Mouse (Mus musculus) bone marrow, adult 2 months (tissue): ENCODE measurements around the gene Fam151a. TPM values are rescaled to one million over a fixed set of nuclear protein-coding genes. Genes with fewer than 3 reads are reported as not detected.

ENCODE experiments used
- H3K27ac ChIP-seq: fragments of 200-500 bp; 2 replicates; pipeline ENCODE4 v1.5.1; 2012; ENCODE audit warnings: low read depth, mild to moderate bottlenecking, control low read depth, inconsistent platforms, low read length; ENCODE audit not compliant: control insufficient read depth, poor library complexity, insufficient read depth
- H3K4me1 ChIP-seq: fragments of 200-500 bp; 2 replicates; pipeline ENCODE4 v1.6.1; 2011; ENCODE audit warnings: low read length; ENCODE audit not compliant: control insufficient read depth, insufficient read depth
- H3K4me3 ChIP-seq: fragments of 200-500 bp; replicated peaks from 2 replicates; pipeline ENCODE3; 2011; ENCODE audit warnings: mild to moderate bottlenecking, low read depth, low read length, control low read depth; ENCODE audit not compliant: control insufficient read depth
- CTCF ChIP-seq: fragments of 200-500 bp; IDR thresholded peaks from 2 replicates; pipeline ENCODE4 v1.5.1; 2011; ENCODE audit warnings: low read length, control low read depth; ENCODE audit not compliant: control insufficient read depth, insufficient read depth
- POLR2A ChIP-seq: fragments of 200-500 bp; IDR thresholded peaks from 2 replicates; pipeline ENCODE4 v1.6.1; 2011; ENCODE audit warnings: low read depth, mild to moderate bottlenecking, control low read depth, low read length, borderline replicate concordance; ENCODE audit not compliant: control insufficient read depth
- WGBS: fragments of 180-500 bp; shearing (Covaris S2); methylation state at CpG from one replicate; pipeline ENCODE4 v1.1.7; 2018; 5-methylcytosine and 5-hydroxymethylcytosine counted together
- polyA plus RNA-seq: library from polyadenylated mRNA; stranded (reverse); fragments of >200 nt; gene quantifications from 2 replicates; pipeline ENCODE4 v1.2.4, GENCODE M21; 2011; ENCODE audit warnings: low replicate concordance; ENCODE audit not compliant: missing spikeins, insufficient read depth, insufficient read length

Gene Fam151a
- not detected in 2 replicates for polyA plus RNA-seq

DNA sequence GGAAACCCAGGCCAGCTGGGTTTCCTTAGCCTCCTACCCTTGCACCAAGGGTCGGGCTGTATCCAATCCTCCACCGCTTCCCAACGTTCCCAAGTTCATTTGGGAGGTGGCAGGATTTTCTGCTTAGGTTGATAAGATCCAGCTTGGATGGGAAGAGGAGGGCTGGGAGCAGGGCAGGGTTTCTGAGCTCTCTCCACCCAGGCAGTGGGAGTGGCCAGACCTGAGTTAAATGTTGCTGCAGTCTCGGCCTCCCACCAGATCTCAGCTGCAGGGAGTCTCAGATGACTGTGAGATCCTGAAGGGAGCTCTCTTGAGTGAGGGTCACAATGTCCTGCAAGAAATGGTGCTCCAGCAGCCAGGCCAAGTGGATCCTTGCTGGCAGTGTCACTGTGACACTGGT is at the start of gene Fam151a:
TSS of gene Fam151a (plus strand) at position 254 of the 400 bp plus-strand sequence.
- H3K4me1 ChIP-seq: no peaks in the 10 kb centered on the region; the same call in 1 of the 2 replicates
- TF ChIP-seq POLR2A (no peak), CTCF (no peak)
- H3K27ac ChIP-seq: no peak within 1 kb of the TSS
- no peak within 1 kb of the TSS for H3K4me3 ChIP-seq
- 79% methylated on average over 4 of the region's 4 CpGs for WGBS

DNA sequence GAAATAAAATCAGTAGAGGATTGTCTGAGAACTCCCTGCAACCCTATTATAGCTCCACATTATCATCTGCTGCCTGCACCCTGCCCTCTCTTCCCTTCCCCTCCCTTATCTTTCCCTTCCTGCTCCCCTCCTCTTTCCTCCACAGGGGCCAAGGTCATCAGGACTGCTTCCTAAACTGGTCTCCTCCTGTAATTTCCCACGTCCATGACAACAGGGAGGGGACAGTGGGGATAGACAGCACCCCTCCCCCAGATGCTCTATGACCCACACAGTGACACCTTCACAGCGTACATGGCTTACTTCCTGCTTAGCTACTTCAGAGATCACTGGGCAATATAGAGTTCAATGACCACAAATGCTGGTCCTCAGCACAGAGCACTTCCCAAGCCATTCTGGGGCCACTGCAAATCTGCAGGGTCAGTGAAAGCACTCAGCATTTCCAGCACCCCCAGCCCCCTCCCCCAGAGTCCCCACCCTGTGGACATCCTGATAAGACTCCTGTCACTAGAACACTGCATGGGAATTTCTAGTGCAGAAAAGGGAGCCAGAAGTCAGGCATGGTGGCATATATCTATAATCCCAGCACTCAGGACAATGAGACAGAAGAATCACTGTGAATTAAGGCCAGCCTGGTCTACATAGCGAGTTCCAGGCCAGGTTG is 44.9 kb upstream of the Fam151a start:
- WGBS: 45% methylated on average over 3 of the region's 3 CpGs
- H3K27ac ChIP-seq: no peak overlapping the region

GRCm38 (mm10) chr4:106693841-106694430 is 39.8 kb upstream of the Fam151a start:
- WGBS: 79% methylated on average over 15 of the region's 15 CpGs
- no peak overlapping the region for H3K4me3 ChIP-seq
- TF ChIP-seq CTCF (no peak), POLR2A (no peak)

More for the DNA sequence above, 44.9 kb upstream of the Fam151a start:
- H3K4me3 ChIP-seq: no peak overlapping the region
- no peaks in the 10 kb centered on the region for H3K4me1 ChIP-seq
- TF ChIP-seq CTCF (no peak), POLR2A (no peak)

DNA sequence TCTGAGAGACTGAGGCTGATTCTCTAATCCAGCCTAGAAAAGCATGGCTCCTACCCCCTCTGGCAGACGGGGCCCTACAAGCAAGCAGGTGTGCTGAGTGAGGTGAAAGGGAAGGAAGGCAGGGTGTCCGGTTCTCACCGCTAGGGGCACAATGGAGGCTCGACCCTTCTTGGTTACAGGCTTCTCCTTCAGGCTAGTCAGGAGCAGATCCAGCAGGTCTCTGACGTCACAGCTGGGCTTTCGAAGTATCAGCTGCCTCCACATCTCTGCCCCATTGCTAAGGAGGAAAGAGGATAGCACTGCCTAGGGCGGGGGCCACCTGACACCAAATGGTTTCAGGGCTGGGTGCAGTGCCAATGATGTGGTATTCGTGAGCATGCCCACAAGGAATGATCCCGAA is 33.7 kb upstream of the Fam151a start:
- 17% methylated on average over 9 of the region's 9 CpGs for WGBS
- TF ChIP-seq POLR2A (no peak), CTCF (peak; percentile 65)
- Histone ChIP-seq H3K4me1 (no peaks in the 10 kb centered on the region), H3K4me3 (no peak overlapping the region), H3K27ac (no peak overlapping the region)

More at GRCm38 (mm10) chr4:106693841-106694430, 39.8 kb upstream of the Fam151a start:
- Histone ChIP-seq H3K4me1 (no peaks in the 10 kb centered on the region), H3K27ac (no peak overlapping the region)

DNA sequence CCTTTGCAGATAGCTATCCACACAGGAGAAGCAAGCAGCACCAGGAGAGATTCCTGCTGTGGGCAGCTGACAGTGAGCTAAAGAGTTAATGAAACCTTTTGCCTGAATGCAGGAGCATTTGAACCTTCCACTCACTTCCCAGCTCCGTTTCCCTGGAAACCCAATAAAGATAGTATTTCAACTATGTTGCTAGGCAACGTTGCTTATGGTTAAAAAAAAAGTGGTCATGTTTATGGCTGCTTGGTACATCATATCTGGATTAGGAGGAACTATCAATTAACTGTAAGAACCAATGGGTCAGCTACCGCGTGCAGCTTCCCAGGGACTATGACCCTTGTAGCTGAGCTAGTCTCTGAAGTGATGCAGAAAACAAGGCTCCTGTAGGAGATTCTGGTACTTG is 32.9 kb upstream of the Fam151a start:
- Histone ChIP-seq H3K27ac (no peak overlapping the region), H3K4me3 (no peak overlapping the region), H3K4me1 (no peaks in the 10 kb centered on the region)
- WGBS: 61% methylated on average over 4 of the region's 4 CpGs
- no peak for TF ChIP-seq POLR2A
- no peak for TF ChIP-seq CTCF

- H3K4me3 ChIP-seq: no peak overlapping the region
- H3K27ac ChIP-seq: no peak overlapping the region
- TF ChIP-seq POLR2A (no peak), CTCF (no peak)
- H3K4me1 ChIP-seq: no peaks in the 10 kb centered on the region
- WGBS: 68% methylated on average over 10 of the region's 10 CpGs
These were observed 29.7 kb upstream of the Fam151a start for GRCm38 (mm10) chr4:106703956-106704355.

- 84% methylated on average over 11 of the region's 11 CpGs for WGBS
- TF ChIP-seq POLR2A: no peak
- no peak for TF ChIP-seq CTCF
- Histone ChIP-seq H3K27ac (no peak overlapping the region), H3K4me1 (no peaks in the 10 kb centered on the region), H3K4me3 (no peak overlapping the region)
These were observed 29.3 kb upstream of the Fam151a start for GRCm38 (mm10) chr4:106704416-106704815.

- 62% methylated on average over 8 of the region's 8 CpGs for WGBS
- no peaks in the 10 kb centered on the region for H3K4me1 ChIP-seq
- H3K4me3 ChIP-seq: no peak overlapping the region
- TF ChIP-seq CTCF (no peak), POLR2A (no peak)
- no peak overlapping the region for H3K27ac ChIP-seq
These were observed 28.5 kb upstream of the Fam151a start for GRCm38 (mm10) chr4:106705096-106705665.
